Mouse (Mus musculus) erythroblast, embryonic 14.5 days (primary cell): ENCODE measurements at regions not wholly inside any gene's neighbourhood (a gene's known extent, or its start where the extent isn't known, plus 50 kb on each side); places are given as distances from the start of the nearest gene placed in this dataset.
"Not testable (repeated sequence)": the region's sequence is repeated elsewhere in the genome, so short reads cannot be mapped to it uniquely, and the experiment has no call there.

Experiments
- GATA1 ChIP-seq: IDR thresholded peaks from 2 replicates; pipeline ENCODE4 v1.6.1; 2012; ENCODE audit warnings: low read length, inconsistent platforms, mixed read lengths
- TAL1 ChIP-seq: IDR thresholded peaks from 3 replicates; pipeline ENCODE4 v1.6.1; 2012; ENCODE audit warnings: low read length, inconsistent platforms, mixed read lengths

GRCm38 (mm10) chr3:15056788-15057585 is 170.9 kb downstream of the Car2 start:
- TF ChIP-seq GATA1, TAL1: not testable (repeated sequence)
